Mouse (Mus musculus) regulatory T cell (primary cell): ENCODE measurements around the gene Gnao1.

ENCODE experiments used
- in situ Hi-C: fragments of 300-600 bp; cut with MboI, MseI; formaldehyde crosslinking; loops from one replicate; pipeline ENCODE4 v1.15.1; 2025; ENCODE audit warnings: high pct_unique_total_duplicates

Gnao1 gene

GRCm38 (mm10) chr8:93998961-93999360 lies 189.2 kb downstream of the Gnao1 start:
- in situ Hi-C loops, result no loop called here

- in situ Hi-C loops, result no loop called here
These were observed 194.4 kb downstream of the Gnao1 start for GRCm38 (mm10) chr8:94004139-94004538.

GRCm38 (mm10) chr8:94009243-94009845 lies 199.6 kb downstream of the Gnao1 start:
- in situ Hi-C loops, result no loop called here

- in situ Hi-C loops, result no loop called here
These were observed 200.4 kb downstream of the Gnao1 start for GRCm38 (mm10) chr8:94010101-94010705.

GRCm38 (mm10) chr8:94011076-94012012 lies 201.6 kb downstream of the Gnao1 start:
- in situ Hi-C loops, result no loop called here

GRCm38 (mm10) chr8:94012013-94012951 lies 202.5 kb downstream of the Gnao1 start, which contains the start of gene Amfr:
Gene Amfr, minus strand, starts transcription at chr8:94012842.
- in situ Hi-C loops, result no loop called here

- in situ Hi-C loops, result no loop called here
These were observed 203.4 kb downstream of the Gnao1 start for GRCm38 (mm10) chr8:94013026-94013612.
